Mouse (Mus musculus) lung, embryonic 15.5 days (tissue): ENCODE measurements around the gene Bend4. TPM values are rescaled to one million over a fixed set of nuclear protein-coding genes. Genes with fewer than 3 reads are reported as not detected.

Source experiments
- ATAC-seq: fragments of 200-750 bp; cut with Nextera tagmentation; 2 replicates; pipeline ENCODE4 v1.8.0; 2017; ENCODE audit warnings: moderate number of reproducible peaks, borderline replicate concordance; ENCODE audit not compliant: low FRiP score, low TSS enrichment; ENCODE audit errors: extremely low read depth
- H3K27ac ChIP-seq: fragments of 300-500 bp; sonication (generic); 2 replicates; pipeline ENCODE4 v1.5.1; 2015; ENCODE audit warnings: moderate library complexity, mild to moderate bottlenecking, inconsistent platforms
- H3K27me3 ChIP-seq: fragments of 300-500 bp; sonication (generic); 2 replicates; pipeline ENCODE4 v1.6.1; 2015; ENCODE audit warnings: inconsistent platforms
- H3K36me3 ChIP-seq: fragments of 300-500 bp; sonication (generic); 2 replicates; pipeline ENCODE4 v1.6.1; 2015; ENCODE audit warnings: inconsistent platforms
- H3K4me1 ChIP-seq: fragments of 300-500 bp; sonication (generic); 2 replicates; pipeline ENCODE4 v1.6.1; 2015; ENCODE audit warnings: inconsistent platforms
- H3K4me2 ChIP-seq: fragments of 300-500 bp; sonication (generic); 2 replicates; pipeline ENCODE4 v1.6.1; 2015; ENCODE audit warnings: inconsistent platforms, mild to moderate bottlenecking, moderate library complexity
- H3K4me3 ChIP-seq: fragments of 300-500 bp; sonication (generic); 2 replicates; pipeline ENCODE4 v1.5.1; 2015; ENCODE audit warnings: mild to moderate bottlenecking, inconsistent platforms
- H3K9ac ChIP-seq: fragments of 300-500 bp; sonication (generic); 2 replicates; pipeline ENCODE4 v1.6.1; 2015; ENCODE audit warnings: inconsistent platforms
- H3K9me3 ChIP-seq: fragments of 300-500 bp; sonication (generic); 2 replicates; pipeline ENCODE4 v1.6.1; 2016; ENCODE audit warnings: inconsistent platforms
- WGBS: fragments of 180-500 bp; shearing (Covaris S2); methylation state at CpG from one replicate; pipeline ENCODE4 v1.1.7; 2015; 5-methylcytosine and 5-hydroxymethylcytosine counted together
- polyA plus RNA-seq: library from polyadenylated mRNA; unstranded; fragments of >200 nt; fragmentation: Nextera tagmentation; extraction: Ambion mirVana; gene quantifications from 2 replicates; pipeline ENCODE4 v1.2.1, GENCODE M21; 2015

The Bend4 gene
- 6.6 and 7.4 TPM in 2 replicates for polyA plus RNA-seq

- H3K4me3 ChIP-seq, result peak within 1 kb of the TSS; percentile 64
- peak within 1 kb of the TSS; percentile 65 for H3K27ac ChIP-seq
- H3K9ac ChIP-seq, result peak within 1 kb of the TSS; percentile 54
- H3K4me1 ChIP-seq, result peaks cover 12% of the 10 kb centered on the region; the same call in 1 of the 2 replicates
- 2% methylated on average over 68 of the region's 90 CpGs for WGBS
- peak within 1 kb of the TSS; percentile 86 for H3K4me2 ChIP-seq
- H3K36me3 ChIP-seq, result no peaks in the 10 kb centered on the region
- peaks cover 15% of the 10 kb centered on the region for H3K27me3 ChIP-seq
- ATAC-seq, result peak; percentile 78
- no peaks in the 10 kb centered on the region for H3K9me3 ChIP-seq
Measured at GRCm38 (mm10) chr5:67427443-67428360, at the start of gene Bend4. Bend4 (minus strand) TSS chr5:67428310.

- no peaks in the 10 kb centered on the region for H3K36me3 ChIP-seq
- H3K4me3 ChIP-seq, result no peak overlapping the region
- H3K27ac ChIP-seq, result peak overlapping the region; percentile 84
- H3K9me3 ChIP-seq, result no peaks in the 10 kb centered on the region
- H3K9ac ChIP-seq, result no peak overlapping the region
- H3K4me1 ChIP-seq, result peaks cover 18% of the 10 kb centered on the region
- 13% methylated on average over 8 of the region's 8 CpGs for WGBS
- 0 out of 2 replicates have a peak overlapping the region, but pooled peaks have one; percentile 3 for H3K4me2 ChIP-seq
- ATAC-seq, result peak; percentile 60; the same call in 1 of the 2 replicates
- H3K27me3 ChIP-seq, result no peaks in the 10 kb centered on the region
Measured at GRCm38 (mm10) chr5:67473723-67474122, 45.6 kb upstream of the Bend4 start.

GRCm38 (mm10) chr5:67473094-67473493 is 45.0 kb upstream of the Bend4 start:
- Histone ChIP-seq H3K4me1 (peaks cover 18% of the 10 kb centered on the region), H3K9me3 (no peaks in the 10 kb centered on the region), H3K27ac (peak overlapping the region; percentile 84), H3K4me2 (no peak overlapping the region), H3K27me3 (no peaks in the 10 kb centered on the region), H3K36me3 (no peaks in the 10 kb centered on the region), H3K4me3 (no peak overlapping the region), H3K9ac (no peak overlapping the region)
- peak; percentile 62; the same call in 1 of the 2 replicates for ATAC-seq
- 36% methylated on average over 5 of the region's 5 CpGs for WGBS

GRCm38 (mm10) chr5:67466866-67467530 is 38.9 kb upstream of the Bend4 start:
- no peak overlapping the region for H3K4me2 ChIP-seq
- ATAC-seq, result no peak
- H3K4me3 ChIP-seq, result no peak overlapping the region
- no peak overlapping the region for H3K27ac ChIP-seq
- H3K27me3 ChIP-seq, result no peaks in the 10 kb centered on the region
- no peaks in the 10 kb centered on the region for H3K36me3 ChIP-seq
- H3K4me1 ChIP-seq, result no peaks in the 10 kb centered on the region
- WGBS, result 78% methylated on average over 15 of the region's 15 CpGs
- H3K9ac ChIP-seq, result no peak overlapping the region
- H3K9me3 ChIP-seq, result no peaks in the 10 kb centered on the region

GRCm38 (mm10) chr5:67464899-67465298 is 36.8 kb upstream of the Bend4 start:
- no peaks in the 10 kb centered on the region for H3K9me3 ChIP-seq
- ATAC-seq, result no peak
- H3K36me3 ChIP-seq, result no peaks in the 10 kb centered on the region
- no peaks in the 10 kb centered on the region for H3K27me3 ChIP-seq
- no peaks in the 10 kb centered on the region for H3K4me1 ChIP-seq
- WGBS, result 50% methylated on average over 3 of the region's 3 CpGs
- H3K9ac ChIP-seq, result no peak overlapping the region
- no peak overlapping the region for H3K27ac ChIP-seq
- no peak overlapping the region for H3K4me2 ChIP-seq
- H3K4me3 ChIP-seq, result no peak overlapping the region

- Histone ChIP-seq H3K9me3 (no peaks in the 10 kb centered on the region), H3K4me2 (no peak overlapping the region), H3K27ac (no peak overlapping the region), H3K4me3 (no peak overlapping the region), H3K27me3 (no peaks in the 10 kb centered on the region), H3K9ac (no peak overlapping the region), H3K4me1 (no peaks in the 10 kb centered on the region), H3K36me3 (no peaks in the 10 kb centered on the region)
- 77% methylated on average over 9 of the region's 9 CpGs for WGBS
- no peak for ATAC-seq
Measured at GRCm38 (mm10) chr5:67463636-67464035, 35.5 kb upstream of the Bend4 start.

- Histone ChIP-seq H3K4me3 (no peak overlapping the region), H3K36me3 (no peaks in the 10 kb centered on the region), H3K9me3 (no peaks in the 10 kb centered on the region), H3K4me1 (no peaks in the 10 kb centered on the region), H3K27ac (no peak overlapping the region), H3K27me3 (no peaks in the 10 kb centered on the region), H3K9ac (no peak overlapping the region), H3K4me2 (no peak overlapping the region)
- ATAC-seq, result no peak
- WGBS, result 50% methylated on average over 4 of the region's 4 CpGs
Measured at GRCm38 (mm10) chr5:67462331-67462730, 34.2 kb upstream of the Bend4 start.

DNA sequence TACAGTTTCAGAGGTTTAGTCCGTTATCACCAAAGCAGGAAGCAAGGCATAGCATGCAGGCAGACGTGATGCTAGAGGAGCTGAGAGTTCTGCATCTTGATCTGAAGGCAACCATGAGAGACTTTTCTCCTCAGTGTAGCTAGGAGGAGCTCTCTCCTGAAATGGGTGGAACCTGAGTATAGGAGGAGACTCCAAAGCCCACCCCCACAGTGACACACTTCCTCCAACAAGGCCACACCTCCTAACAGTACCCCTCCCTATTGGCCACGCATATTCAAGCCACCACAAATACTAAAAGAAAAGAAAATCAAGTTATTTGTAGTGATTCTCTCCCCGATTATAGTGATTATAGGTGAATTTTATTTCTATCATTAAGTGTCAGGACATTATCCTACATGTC is 28.7 kb upstream of the Bend4 start:
- Histone ChIP-seq H3K4me3 (no peak overlapping the region), H3K27me3 (no peaks in the 10 kb centered on the region), H3K27ac (no peak overlapping the region), H3K9me3 (no peaks in the 10 kb centered on the region), H3K36me3 (no peaks in the 10 kb centered on the region), H3K4me1 (no peaks in the 10 kb centered on the region), H3K4me2 (no peak overlapping the region), H3K9ac (no peak overlapping the region)
- no peak for ATAC-seq
- WGBS, result 83% methylated on average over 4 of the region's 4 CpGs

DNA sequence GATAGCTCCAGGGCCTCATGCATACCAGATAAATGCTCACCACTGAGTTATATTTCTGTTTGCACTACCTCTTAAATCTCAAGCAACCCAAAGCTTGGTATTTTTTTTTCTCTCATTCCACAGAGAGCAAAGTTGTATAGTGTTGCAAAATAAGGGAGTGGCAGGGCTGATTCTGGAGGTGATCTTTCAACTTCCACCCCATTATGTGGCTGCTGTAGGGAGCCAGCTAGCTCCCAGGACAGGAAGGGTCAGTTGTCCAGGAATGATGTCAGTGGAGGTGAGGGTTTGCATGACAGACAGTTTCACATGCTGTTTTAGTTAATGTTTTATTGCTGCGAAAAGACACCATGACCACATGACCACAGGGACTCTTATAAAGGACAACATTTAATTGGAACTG is 26.2 kb upstream of the Bend4 start:
- 77% methylated on average over 1 of the region's 1 CpGs for WGBS
- Histone ChIP-seq H3K9ac (no peak overlapping the region), H3K27ac (no peak overlapping the region)

DNA sequence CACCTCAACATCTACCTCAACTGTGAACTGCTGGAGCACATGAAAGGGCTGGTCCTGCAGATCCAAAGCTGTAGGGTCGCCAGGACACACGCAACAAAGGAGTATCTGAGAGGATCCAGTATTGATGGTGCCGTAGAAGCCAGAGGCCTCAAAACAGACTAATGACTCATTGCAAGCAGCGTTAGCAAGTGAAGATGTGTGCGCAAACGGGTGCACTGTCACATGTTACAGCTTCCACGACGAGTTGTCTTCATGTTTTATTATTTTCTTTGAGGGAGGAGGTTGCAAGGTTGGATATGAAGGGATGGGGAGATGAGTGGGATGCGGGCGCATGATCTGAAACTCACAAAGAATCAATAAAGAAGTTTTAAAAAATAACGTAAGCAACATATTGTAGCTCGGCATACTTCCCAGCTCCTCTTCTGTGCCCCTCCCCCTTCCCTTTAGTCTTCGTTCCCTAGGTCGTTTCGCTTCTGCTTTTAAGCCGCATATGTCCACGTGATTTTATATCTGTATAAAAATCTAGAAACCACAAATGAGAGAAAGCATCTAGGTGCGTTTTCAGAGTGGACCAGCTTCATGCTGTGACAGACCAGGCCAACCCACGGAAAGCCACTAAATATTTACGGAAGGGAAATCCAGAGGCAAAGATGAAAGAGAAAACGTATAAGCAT is 22.0 kb upstream of the Bend4 start:
- WGBS, result 79% methylated on average over 21 of the region's 21 CpGs
- ATAC-seq, result no peak
- Histone ChIP-seq H3K4me2 (no peak overlapping the region), H3K4me3 (no peak overlapping the region), H3K36me3 (no peaks in the 10 kb centered on the region), H3K27ac (no peak overlapping the region), H3K27me3 (no peaks in the 10 kb centered on the region), H3K9ac (no peak overlapping the region), H3K4me1 (peaks cover 4% of the 10 kb centered on the region; the same call in 1 of the 2 replicates), H3K9me3 (no peaks in the 10 kb centered on the region)

More for the DNA sequence above, 26.2 kb upstream of the Bend4 start:
- Histone ChIP-seq H3K4me2 (no peak overlapping the region), H3K36me3 (no peaks in the 10 kb centered on the region), H3K9me3 (no peaks in the 10 kb centered on the region), H3K27me3 (no peaks in the 10 kb centered on the region), H3K4me3 (no peak overlapping the region), H3K4me1 (no peaks in the 10 kb centered on the region)
- ATAC-seq, result no peak

DNA sequence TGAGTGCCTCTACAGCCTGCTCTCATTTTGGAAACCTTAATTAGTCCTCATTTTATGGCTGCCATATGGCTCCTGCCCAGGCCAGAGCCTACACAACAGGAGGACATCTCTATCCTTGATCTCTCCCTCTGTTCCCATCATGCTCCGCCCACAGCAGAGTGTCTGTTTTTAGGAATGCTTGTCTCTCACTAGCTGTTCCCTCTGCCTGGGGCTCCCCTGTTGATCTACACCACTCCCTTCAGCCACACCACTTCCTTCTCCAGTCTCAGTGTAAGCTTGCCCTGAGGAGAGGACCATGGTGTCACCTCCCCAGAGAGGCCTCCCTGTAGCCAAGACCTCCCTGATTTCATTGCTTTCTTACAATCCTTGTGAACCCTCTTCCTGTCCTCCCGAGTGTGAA is 18.4 kb upstream of the Bend4 start:
- Histone ChIP-seq H3K4me3 (no peak overlapping the region), H3K36me3 (no peaks in the 10 kb centered on the region), H3K4me1 (peaks cover 13% of the 10 kb centered on the region; the same call in 1 of the 2 replicates), H3K9me3 (no peaks in the 10 kb centered on the region), H3K4me2 (no peak overlapping the region), H3K27ac (no peak overlapping the region), H3K9ac (no peak overlapping the region), H3K27me3 (no peaks in the 10 kb centered on the region)
- peak; percentile 53; the same call in 1 of the 2 replicates for ATAC-seq
- 50% methylated on average over 2 of the region's 2 CpGs for WGBS
